Mouse (Mus musculus) limb, embryonic 10.5 days (tissue): ENCODE measurements around the gene Por. TPM values are rescaled to one million over a fixed set of nuclear protein-coding genes. Genes with fewer than 3 reads are reported as not detected.

ENCODE experiments used
- DNase-seq: peaks from one replicate; pipeline ENCODE4 v3.0.0-alpha.2; 2017; ENCODE audit warnings: low spot score
- H3K27ac ChIP-seq: fragments of 300-500 bp; sonication (generic); 2 replicates; pipeline ENCODE4 v1.5.1; 2016; ENCODE audit warnings: mild to moderate bottlenecking
- H3K27me3 ChIP-seq: fragments of 300-500 bp; sonication (generic); 2 replicates; pipeline ENCODE4 v1.6.1; 2016; ENCODE audit warnings: low read depth, mild to moderate bottlenecking; ENCODE audit not compliant: poor library complexity, severe bottlenecking
- H3K36me3 ChIP-seq: fragments of 300-500 bp; sonication (generic); 2 replicates; pipeline ENCODE4 v1.6.1; 2016; ENCODE audit warnings: mild to moderate bottlenecking, moderate library complexity
- H3K4me1 ChIP-seq: fragments of 300-500 bp; sonication (generic); 2 replicates; pipeline ENCODE4 v1.6.1; 2016
- H3K4me3 ChIP-seq: fragments of 300-500 bp; sonication (generic); 2 replicates; pipeline ENCODE4 v1.5.1; 2016; ENCODE audit warnings: mild to moderate bottlenecking, moderate library complexity
- H3K9me3 ChIP-seq: fragments of 300-500 bp; sonication (generic); replicated peaks from 2 replicates; pipeline ENCODE4 v1.6.1; 2016; ENCODE audit warnings: mild to moderate bottlenecking
- WGBS: fragments of 180-500 bp; shearing (Covaris S2); methylation state at CpG from one replicate; pipeline ENCODE4 v1.1.7; 2016; 5-methylcytosine and 5-hydroxymethylcytosine counted together
- microRNA-seq: library from miRNA; unstranded; fragments of <30 nt; microRNA quantifications from one replicate; pipeline ENCODE4, GENCODE M21; 2017
- polyA plus RNA-seq: library from polyadenylated mRNA; unstranded; fragments of >200 nt; fragmentation: Nextera tagmentation; extraction: Ambion mirVana; gene quantifications from 2 replicates; pipeline ENCODE4 v1.2.1, GENCODE M21; 2016

The Por gene
- polyA plus RNA-seq, 1 experiment from 2014 or later: 179 TPM

DNA sequence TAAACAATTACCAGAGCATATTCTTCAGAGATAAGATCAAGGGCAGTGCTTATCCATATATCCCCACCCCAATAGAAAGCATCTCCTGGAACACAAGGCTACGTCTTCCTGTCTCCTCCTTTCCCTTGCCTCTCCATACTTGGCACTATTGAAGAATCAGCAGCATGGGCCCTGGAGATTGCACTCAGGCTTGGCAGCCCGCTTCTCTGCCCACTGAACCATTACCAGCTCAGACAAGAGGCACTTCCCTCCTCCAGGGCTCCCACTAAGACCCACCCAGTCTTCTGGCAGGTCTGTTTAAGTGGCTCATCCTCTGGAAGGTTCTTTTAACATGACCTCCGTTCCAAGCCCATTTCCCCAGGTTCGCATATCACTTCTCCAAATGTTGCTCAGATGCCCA lies 106.7 kb downstream of the Por start:
- no peak overlapping the region for H3K4me3 ChIP-seq
- H3K4me1 ChIP-seq: peaks cover 22% of the 10 kb centered on the region
- H3K27ac ChIP-seq: no peak overlapping the region
- DNase-seq: no peak
- WGBS: 91% methylated on average over 4 of the region's 4 CpGs
- H3K27me3 ChIP-seq: no peaks in the 10 kb centered on the region
- H3K9me3 ChIP-seq: no peaks in the 10 kb centered on the region
- H3K36me3 ChIP-seq: peaks cover 13% of the 10 kb centered on the region

DNA sequence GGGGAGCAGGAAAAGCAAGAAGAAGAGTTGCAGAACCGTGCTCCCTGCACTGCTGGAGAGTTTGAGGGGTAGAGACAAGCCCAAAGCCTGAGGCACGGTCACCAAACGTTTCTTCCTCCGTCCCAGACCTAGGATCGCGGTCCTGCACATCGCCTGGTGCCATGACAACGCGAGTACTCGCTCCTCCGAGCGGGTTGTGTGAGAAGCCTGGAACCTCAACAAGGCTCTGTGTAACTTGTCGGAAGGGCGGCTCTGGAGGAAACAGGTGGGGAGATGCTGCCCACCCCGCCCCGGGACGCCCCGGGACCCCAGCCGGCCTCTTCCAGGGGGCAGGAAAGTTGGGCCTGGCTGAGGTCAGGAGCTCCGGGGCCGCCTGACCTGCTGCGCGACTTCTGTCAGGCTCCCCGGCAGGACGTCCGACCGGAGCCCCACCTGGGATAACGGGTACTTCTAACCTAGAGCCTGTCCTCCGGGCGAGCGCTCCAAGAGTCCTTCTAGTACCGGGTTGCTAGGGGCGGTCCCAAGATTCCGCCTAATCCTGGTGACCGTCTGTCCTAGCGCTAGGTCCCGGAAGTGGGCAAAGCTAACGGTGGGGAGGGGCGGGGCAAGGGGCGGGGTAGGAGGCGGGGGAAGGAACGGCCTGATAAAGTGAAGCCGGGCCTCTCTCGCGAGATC lies 108.1 kb downstream of the Por start, which contains the start of gene Styxl1:
TSS of gene Styxl1 (minus strand) at position 590 of the 675 bp plus-strand sequence.
- no peak for DNase-seq
- under 1% methylated on average over 45 of the region's 45 CpGs for WGBS
- H3K9me3 ChIP-seq: no peaks in the 10 kb centered on the region
- H3K27me3 ChIP-seq: no peaks in the 10 kb centered on the region
- peaks cover 22% of the 10 kb centered on the region for H3K4me1 ChIP-seq
- H3K27ac ChIP-seq: peak within 1 kb of the TSS; percentile 94
- H3K36me3 ChIP-seq: peaks cover 27% of the 10 kb centered on the region
- H3K4me3 ChIP-seq: peak within 1 kb of the TSS; percentile 91

DNA sequence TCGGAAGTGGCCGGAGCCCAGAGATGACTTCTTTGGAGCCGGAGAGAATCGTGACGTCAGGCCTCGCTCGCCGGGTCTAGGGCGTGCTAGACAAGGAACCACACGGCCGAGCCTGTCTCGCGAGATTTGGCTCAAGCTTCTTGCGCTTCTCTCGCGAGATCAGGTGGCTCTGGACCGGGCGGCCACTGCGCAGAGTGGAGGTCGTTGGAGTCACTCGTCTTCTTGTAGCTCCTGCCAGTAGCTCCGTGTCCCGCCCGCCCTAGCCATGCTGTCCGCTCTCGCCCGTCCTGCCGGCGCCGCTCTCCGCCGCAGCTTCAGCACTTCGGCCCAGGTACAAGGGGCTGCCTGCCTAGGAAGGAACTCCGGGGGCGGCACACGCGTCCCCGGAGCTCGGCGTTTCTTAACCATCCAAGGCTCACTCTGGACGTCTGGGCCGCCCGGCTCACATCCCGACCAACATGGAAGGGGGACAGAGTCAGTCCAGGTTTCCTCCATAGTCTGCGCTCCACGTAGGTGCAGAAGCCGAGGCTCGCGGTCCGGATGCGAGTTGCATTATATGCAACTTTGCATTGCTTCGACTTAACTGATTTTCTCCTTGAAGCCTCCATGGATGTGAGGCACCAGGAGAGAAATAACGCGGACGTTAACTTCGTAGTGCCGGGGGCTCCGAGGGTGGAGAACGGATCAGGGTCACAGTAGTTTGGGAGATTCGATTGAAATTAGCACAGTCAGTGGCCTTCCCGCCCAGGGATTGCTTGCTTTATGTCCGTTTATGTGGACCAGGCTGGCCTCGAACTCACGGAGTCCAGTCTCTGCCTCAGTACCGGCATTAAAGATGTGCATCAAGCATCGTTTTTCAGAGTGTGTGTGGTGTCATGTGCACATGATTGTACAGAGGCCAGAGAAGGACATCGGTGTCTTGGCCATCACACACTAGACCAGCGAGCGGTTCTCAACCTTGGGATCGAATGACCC lies 108.9 kb downstream of the Por start, which contains the start of gene Mdh2:
TSS of gene Mdh2 (plus strand) at position 10 of the 975 bp plus-strand sequence.
- H3K36me3 ChIP-seq: peaks cover 35% of the 10 kb centered on the region
- WGBS: 2% methylated on average over 69 of the region's 70 CpGs

DNA sequence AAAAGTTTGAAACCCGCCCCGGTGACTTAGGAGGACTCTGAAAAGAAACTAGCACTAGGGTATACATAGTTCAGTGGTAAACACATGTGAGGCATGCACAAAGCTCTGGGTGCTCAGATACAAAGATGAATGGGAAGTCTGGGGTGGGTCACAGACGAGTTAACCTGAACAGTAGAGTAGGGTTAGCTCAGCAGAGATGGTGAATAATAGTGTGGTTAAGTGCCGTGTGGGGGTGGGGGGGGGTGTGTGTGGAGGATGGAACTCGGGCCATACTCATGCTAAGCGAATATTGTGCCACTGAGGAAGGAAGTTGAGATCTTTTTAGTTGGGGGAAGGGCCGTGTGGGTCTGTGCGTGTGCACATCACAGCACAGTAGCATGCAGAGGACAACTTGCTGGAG lies 110.5 kb downstream of the Por start:
- H3K36me3 ChIP-seq: peaks cover 51% of the 10 kb centered on the region

More for the DNA sequence above, 108.9 kb downstream of the Por start, which contains the start of gene Mdh2:
- no peaks in the 10 kb centered on the region for H3K27me3 ChIP-seq
- peaks cover 22% of the 10 kb centered on the region for H3K4me1 ChIP-seq
- DNase-seq: peak; percentile 99
- H3K4me3 ChIP-seq: peak within 1 kb of the TSS; percentile 91
- H3K9me3 ChIP-seq: no peaks in the 10 kb centered on the region
- H3K27ac ChIP-seq: peak within 1 kb of the TSS; percentile 94

DNA sequence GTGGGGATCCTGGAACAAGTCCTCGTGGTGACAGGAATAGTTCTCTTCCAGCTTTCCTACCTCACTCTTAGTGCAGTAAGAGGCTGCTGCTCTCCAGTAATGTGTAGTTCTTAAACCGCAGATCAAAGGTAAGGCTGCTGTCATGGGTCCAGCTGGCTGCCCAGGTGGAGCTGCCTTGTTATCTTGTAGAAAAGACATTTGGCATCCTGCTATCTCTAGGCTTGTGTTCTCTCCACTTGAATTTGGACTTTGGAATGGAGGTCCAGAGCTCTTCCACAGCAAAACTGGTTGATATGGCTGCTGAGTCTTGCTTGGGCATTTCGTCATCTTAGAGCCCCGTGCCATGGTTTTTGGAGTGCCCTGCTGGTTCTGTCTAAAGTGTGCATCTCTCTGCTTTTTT lies 113.1 kb downstream of the Por start:
- Histone ChIP-seq H3K36me3 (peaks cover 77% of the 10 kb centered on the region), H3K4me3 (no peak overlapping the region), H3K9me3 (no peaks in the 10 kb centered on the region), H3K27ac (no peak overlapping the region), H3K4me1 (peaks cover 15% of the 10 kb centered on the region), H3K27me3 (no peaks in the 10 kb centered on the region)
- WGBS: 93% methylated on average over 4 of the region's 4 CpGs
- no peak for DNase-seq

More for the DNA sequence above, 110.5 kb downstream of the Por start:
- Histone ChIP-seq H3K27ac (no peak overlapping the region), H3K4me1 (peaks cover 22% of the 10 kb centered on the region), H3K27me3 (no peaks in the 10 kb centered on the region), H3K9me3 (no peaks in the 10 kb centered on the region), H3K4me3 (no peak overlapping the region; the same call in 1 of the 2 replicates)
- WGBS: 90% methylated on average over 8 of the region's 8 CpGs
- DNase-seq: no peak

Small RNAs within 50 kb of the gene (microRNA-seq; reads per million reads assigned to microRNA genes)
- not detected for gene Mir7034

Other genes starting within 250 kb of the Por start
- gene Hip1, start 124.9 kb upstream of the Por start, polyA plus RNA-seq: 46.1 and 49.1 TPM in 2 replicates
- not detected in 2 replicates for gene Ccl26, start 106.5 kb upstream of the Por start, polyA plus RNA-seq
- 0.54 TPM in 1 of 2 replicates, not detected in the other for gene Ccl24, start 97.0 kb upstream of the Por start, polyA plus RNA-seq
- 61.4 and 62.5 TPM in 2 replicates for gene Rhbdd2, start 37.4 kb upstream of the Por start, polyA plus RNA-seq
- 54.1 and 62.5 TPM in 2 replicates for gene Tmem120a, start 74.4 kb downstream of the Por start, polyA plus RNA-seq
- not detected in 2 replicates for gene Styxl1, start 108.4 kb downstream of the Por start, polyA plus RNA-seq
- gene Mdh2, start 108.4 kb downstream of the Por start, polyA plus RNA-seq: 600 and 631 TPM in 2 replicates
- gene Srrm3, start 136.9 kb downstream of the Por start, polyA plus RNA-seq: not detected in 2 replicates
- 34.0 and 34.8 TPM in 2 replicates for gene Hspb1, start 217.9 kb downstream of the Por start, polyA plus RNA-seq